Mouse (Mus musculus) c-Kit-negative CD71-positive TER-119-positive erythroid progenitor cells, embryonic 14.5 days (primary cell): ENCODE measurements around the gene Plch2.

Experiments
- DNase-seq: peaks from one replicate; pipeline ENCODE4 v3.0.0-alpha.2; 2013; ENCODE audit warnings: low read depth, low spot score

Plch2 gene

DNA sequence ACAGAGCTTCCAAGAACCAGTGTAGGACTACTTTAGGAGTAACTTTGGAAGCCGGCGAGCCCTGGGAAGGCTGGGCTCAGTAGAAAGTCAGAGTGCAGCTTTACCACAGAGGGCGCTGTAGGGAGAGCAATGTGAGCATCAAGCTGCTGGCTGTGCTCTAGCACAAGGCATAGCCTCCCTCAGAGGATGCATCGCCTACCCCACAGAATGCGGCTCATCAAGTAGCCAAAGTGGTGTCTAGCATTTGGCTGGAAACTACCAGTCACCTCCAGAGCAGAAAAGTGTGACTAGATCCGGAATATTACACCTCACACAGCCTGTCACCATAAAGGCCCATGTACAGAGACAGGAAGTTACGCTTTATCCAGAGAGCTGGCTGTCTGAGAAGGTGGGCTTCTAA lies 120.8 kb downstream of the Plch2 start:
- DNase-seq = no peak

DNA sequence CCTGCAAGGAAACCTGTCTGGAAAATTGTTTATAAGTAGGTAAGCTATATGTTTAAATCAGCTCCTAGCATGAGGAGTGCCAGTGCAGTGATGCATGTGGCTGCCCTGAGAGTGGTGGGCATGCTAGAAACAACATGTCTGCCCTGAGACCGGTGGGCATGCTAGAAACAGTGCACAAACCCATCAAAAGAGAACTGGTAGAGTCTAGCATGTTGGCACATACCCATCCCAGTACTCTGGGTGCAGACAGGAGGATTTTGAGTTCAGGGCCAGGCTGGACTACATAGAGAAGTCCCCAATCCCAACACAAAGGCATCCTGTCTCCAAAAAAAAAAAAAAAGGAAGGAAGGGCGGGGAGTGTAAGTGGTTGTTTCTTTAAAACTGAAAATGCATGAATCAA lies 121.8 kb downstream of the Plch2 start:
- DNase-seq = no peak

- no peak for DNase-seq
These were observed 123.2 kb downstream of the Plch2 start for GRCm38 (mm10) chr4:154933306-154933907.
